Mouse (Mus musculus) gastrocnemius, adult 2 months (tissue): ENCODE measurements around the gene Hist1h2bh. TPM values are rescaled to one million over a fixed set of nuclear protein-coding genes. Genes with fewer than 3 reads are reported as not detected.
"Not testable (repeated sequence)": the region's sequence is repeated elsewhere in the genome, so short reads cannot be mapped to it uniquely, and the experiment has no call there.

Experiments used
- DNase-seq: peaks from one replicate; pipeline ENCODE4 v3.0.0; 2022
- H3K27ac ChIP-seq: fragments of 200-600 bp; 2 replicates; pipeline ENCODE4 v1.8.1; 2022; ENCODE audit warnings: mild to moderate bottlenecking
- H3K4me3 ChIP-seq: fragments of 200-600 bp; 2 replicates; pipeline ENCODE4 v1.8.1; 2022; ENCODE audit warnings: mild to moderate bottlenecking, moderate library complexity
- CTCF ChIP-seq: fragments of 200-600 bp; IDR thresholded peaks from 2 replicates; pipeline ENCODE4 v1.8.1; 2022; ENCODE audit warnings: antibody characterized with exemption, mild to moderate bottlenecking, moderate library complexity
- intact Hi-C: fragments of 180-260 bp; cut with DNase I; formaldehyde crosslinking; loops from one replicate; pipeline ENCODE4 v1.15.1; 2025
- total RNA-seq, 2 experiments: library from RNA; stranded (reverse); gene quantifications; 2 replicates each; pipeline ENCODE4 v1.2.3; 2021

The Hist1h2bh gene
- total RNA-seq, 2 experiments from 2014 or later, result 0.94 to 1.0 TPM

- DNase-seq, result no peak
- no peak for TF ChIP-seq CTCF
- intact Hi-C loops, result no loop called here
- Histone ChIP-seq H3K4me3 (peak within 1 kb of the TSS; percentile 81; the same call in 1 of the 2 replicates), H3K27ac (peak within 1 kb of the TSS; percentile 84; the same call in 1 of the 2 replicates)
Observed at GRCm38 (mm10) chr13:23552962-23553361, 9.8 kb upstream of the Hist1h2bh start, which contains the start of gene Hist1h1d. TSS of gene Hist1h1d (plus strand) at chr13:23553262.

DNA sequence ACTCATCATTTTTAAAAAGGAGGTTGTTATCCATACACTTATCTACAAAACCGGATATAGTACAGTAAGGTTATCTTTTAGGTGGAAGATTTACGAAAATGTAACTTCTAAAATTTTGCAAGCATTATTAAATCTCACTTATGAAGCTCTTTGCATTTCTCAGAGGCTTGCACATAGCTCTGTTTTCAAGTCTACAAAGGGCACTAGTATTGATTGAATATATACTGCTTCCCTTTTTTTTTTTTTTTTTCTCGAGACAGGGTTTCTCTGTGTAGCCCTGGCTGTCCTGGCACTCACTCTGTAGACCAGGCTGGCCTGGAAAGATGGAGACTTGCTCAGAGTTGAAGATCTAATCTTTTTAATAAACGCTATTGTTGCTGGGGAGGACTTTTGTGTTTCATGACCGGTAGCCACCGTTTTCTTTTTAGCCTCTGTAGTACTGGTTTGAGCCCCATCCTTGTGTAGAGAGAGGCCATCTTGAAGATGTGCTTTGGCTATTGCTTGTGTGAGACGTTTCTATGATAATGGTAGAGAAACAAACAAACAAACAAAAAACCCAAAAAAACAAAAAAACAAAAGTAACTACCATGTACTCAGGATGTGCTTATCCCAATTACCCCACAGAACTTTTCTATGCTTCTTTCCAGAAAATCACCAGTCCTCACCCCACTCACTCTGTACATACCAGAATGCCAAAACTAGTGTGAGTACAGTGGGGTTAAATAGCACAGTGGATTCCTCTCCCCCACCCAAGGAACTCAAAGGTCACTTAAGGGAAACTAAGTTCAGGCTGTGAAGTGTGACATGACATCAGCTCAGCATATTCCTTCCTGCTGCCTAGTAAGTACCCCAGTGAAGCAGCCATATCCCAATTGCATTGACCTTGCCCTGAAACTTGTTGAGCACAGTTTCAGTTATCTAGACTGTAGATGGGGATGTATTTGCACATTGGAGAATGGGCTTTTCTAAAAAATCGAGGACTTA, 9.0 kb upstream of the Hist1h2bh start:
- H3K27ac ChIP-seq, result peak overlapping the region; percentile 82
- H3K4me3 ChIP-seq, result peak overlapping the region; percentile 73
- intact Hi-C loops, result no loop called here
- no peak for TF ChIP-seq CTCF
- DNase-seq, result no peak

GRCm38 (mm10) chr13:23551146-23551834, 8.1 kb upstream of the Hist1h2bh start, which contains the start of gene Hist1h4f:
TSS of gene Hist1h4f (minus strand) at chr13:23551648.
- peak; percentile 61 for TF ChIP-seq CTCF
- peak within 1 kb of the TSS; percentile 82 for H3K27ac ChIP-seq
- peak; percentile 73 for DNase-seq
- H3K4me3 ChIP-seq, result peak within 1 kb of the TSS; percentile 73
- intact Hi-C loops, result not testable (repeated sequence)

GRCm38 (mm10) chr13:23550761-23551145, 7.6 kb upstream of the Hist1h2bh start:
- TF ChIP-seq CTCF, result no peak
- peak overlapping the region; percentile 82 for H3K27ac ChIP-seq
- intact Hi-C loops, result no loop called here
- DNase-seq, result no peak
- H3K4me3 ChIP-seq, result peak overlapping the region; percentile 73

DNA sequence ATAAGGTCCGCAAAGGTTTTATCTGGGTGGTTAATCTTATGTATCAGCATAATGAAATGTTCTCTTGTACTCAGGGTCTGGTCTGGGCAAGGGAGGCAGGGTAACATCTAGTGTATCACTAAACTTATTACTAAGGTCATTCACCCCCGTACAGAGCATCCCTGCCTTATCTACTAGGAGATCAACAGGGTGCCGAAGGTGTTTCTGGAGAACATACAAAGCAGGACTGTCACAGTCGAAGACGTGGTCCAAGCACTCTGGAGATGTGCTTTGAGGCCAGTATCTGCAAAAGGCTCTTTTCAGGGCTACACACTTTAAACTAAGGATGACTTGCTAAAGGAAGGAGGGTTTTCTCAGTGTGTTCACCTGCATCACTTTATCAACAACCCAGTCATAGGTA, 3.5 kb upstream of the Hist1h2bh start:
- H3K27ac ChIP-seq, result no peak overlapping the region
- H3K4me3 ChIP-seq, result no peak overlapping the region
- intact Hi-C loops, result no loop called here
- no peak for TF ChIP-seq CTCF
- DNase-seq, result no peak

GRCm38 (mm10) chr13:23544787-23545120, 1.6 kb upstream of the Hist1h2bh start:
- Histone ChIP-seq H3K27ac (peak overlapping the region; percentile 96), H3K4me3 (peak overlapping the region; percentile 74)
- intact Hi-C loops, DNase-seq: not testable (repeated sequence)

GRCm38 (mm10) chr13:23543965-23544786, 984 bp upstream of the Hist1h2bh start, which contains the start of gene Hist1h3f:
TSS of gene Hist1h3f (plus strand) at chr13:23544052.
- no peak for TF ChIP-seq CTCF
- Histone ChIP-seq H3K27ac (peak within 1 kb of the TSS; percentile 96), H3K4me3 (peak within 1 kb of the TSS; percentile 74)
- intact Hi-C loops, result no loop called here
- DNase-seq, result peak; percentile 63

- intact Hi-C loops, DNase-seq: not testable (repeated sequence)
- H3K4me3 ChIP-seq, result peak overlapping the region; percentile 74
- peak overlapping the region; percentile 96 for H3K27ac ChIP-seq
Observed at GRCm38 (mm10) chr13:23542225-23542980, 789 bp downstream of the Hist1h2bh start.

DNA sequence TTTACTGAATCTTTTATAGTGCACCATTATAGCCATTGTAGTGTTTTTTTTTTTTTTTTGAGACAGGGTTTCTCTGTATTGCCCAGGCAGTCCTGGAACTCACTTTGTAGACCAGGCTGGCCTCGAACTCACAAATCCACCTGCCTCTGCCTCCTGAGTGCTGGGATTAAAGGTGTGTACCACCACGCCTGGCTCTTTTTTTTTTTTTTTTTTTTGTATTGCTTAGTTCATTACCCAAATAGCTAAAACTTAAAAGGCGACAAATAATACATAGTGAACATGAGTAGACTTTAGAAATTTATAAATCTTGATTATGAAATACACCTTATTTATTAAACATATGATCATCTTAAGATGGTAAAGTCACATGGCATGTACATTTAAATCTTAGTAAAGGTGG, 1.7 kb downstream of the Hist1h2bh start:
- intact Hi-C loops, result no loop called here
- TF ChIP-seq CTCF, result no peak
- Histone ChIP-seq H3K27ac (no peak overlapping the region), H3K4me3 (no peak overlapping the region)
- no peak for DNase-seq

DNA sequence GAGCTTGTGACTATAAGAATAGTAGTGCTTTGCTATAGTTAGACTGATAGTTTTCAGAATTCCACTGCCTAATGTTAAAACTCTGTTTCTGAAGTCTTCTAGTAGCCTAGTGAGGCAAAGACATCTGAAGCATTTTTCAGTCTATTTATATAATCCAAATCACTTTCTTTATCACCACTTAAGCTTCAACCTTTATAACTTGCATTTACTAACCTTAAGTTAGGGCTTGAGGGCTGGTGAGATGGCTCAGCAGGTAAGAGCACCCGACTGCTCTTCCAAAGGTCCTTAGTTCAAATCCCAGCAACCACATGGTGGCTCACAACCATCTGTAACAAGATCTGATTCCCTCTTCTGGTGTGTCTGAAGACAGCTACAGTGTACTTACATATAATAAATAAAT, 3.4 kb downstream of the Hist1h2bh start:
- intact Hi-C loops, H3K27ac ChIP-seq, DNase-seq, H3K4me3 ChIP-seq: not testable (repeated sequence)

DNA sequence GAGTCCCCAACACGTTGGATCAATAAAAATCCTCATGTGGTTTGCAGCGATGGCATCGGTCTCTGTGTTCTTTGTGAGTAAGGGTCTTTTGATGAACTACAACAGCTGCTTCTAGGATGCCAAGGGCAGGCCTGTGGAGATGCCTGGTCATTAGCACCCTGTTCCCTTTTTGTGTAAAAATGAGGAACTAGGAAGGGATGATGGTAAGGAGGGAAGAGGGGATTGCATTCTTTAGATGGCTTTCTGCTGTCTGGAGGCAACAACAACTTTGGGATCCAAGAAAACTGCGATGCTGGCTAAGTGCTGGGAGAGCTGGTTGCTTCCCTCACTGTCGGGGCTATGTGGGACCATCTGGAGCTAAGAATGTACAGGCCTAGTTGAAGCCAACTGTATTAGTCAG, 4.9 kb downstream of the Hist1h2bh start:
- Histone ChIP-seq H3K27ac (no peak overlapping the region), H3K4me3 (no peak overlapping the region)
- intact Hi-C loops, result no loop called here
- DNase-seq, result no peak
- TF ChIP-seq CTCF, result no peak
